Mouse (Mus musculus) embryonic fibroblast, embryonic 13.5 days (primary cell): ENCODE results near the gene Oas1c.

ENCODE experiments used
- CTCF ChIP-seq: IDR thresholded peaks from 2 replicates; pipeline ENCODE4 v1.5.1; 2011; ENCODE audit warnings: mild to moderate bottlenecking, control low read depth, low read length, moderate library complexity, borderline replicate concordance; ENCODE audit not compliant: insufficient read depth
- POLR2A ChIP-seq: IDR thresholded peaks from 2 replicates; pipeline ENCODE4 v1.6.1; 2011; ENCODE audit warnings: low read depth, mild to moderate bottlenecking, control low read depth, low read length, moderate library complexity

- TF ChIP-seq CTCF: no peak
- no peak for TF ChIP-seq POLR2A
Measured at GRCm38 (mm10) chr5:120833335-120834280, 21.3 kb upstream of the Oas1c start.
